Mouse (Mus musculus) midbrain, embryonic 12.5 days (tissue): ENCODE data around the gene Lrrc75a. TPM values are rescaled to one million over a fixed set of nuclear protein-coding genes. Genes with fewer than 3 reads are reported as not detected.

Source experiments
- ATAC-seq: fragments of 200-750 bp; cut with Nextera tagmentation; 2 replicates; pipeline ENCODE4 v1.8.0; 2017; ENCODE audit warnings: low read depth, moderate TSS enrichment, moderate library complexity; ENCODE audit not compliant: low FRiP score
- H3K27ac ChIP-seq: fragments of 300-500 bp; sonication (generic); replicated peaks from 2 replicates; pipeline ENCODE4 v1.5.1; 2016; ENCODE audit warnings: mild to moderate bottlenecking
- H3K27me3 ChIP-seq: fragments of 300-500 bp; sonication (generic); 2 replicates; pipeline ENCODE4 v1.6.1; 2016; ENCODE audit warnings: mild to moderate bottlenecking
- H3K36me3 ChIP-seq: fragments of 300-500 bp; sonication (generic); 2 replicates; pipeline ENCODE4 v1.6.1; 2016
- H3K4me1 ChIP-seq: fragments of 300-500 bp; sonication (generic); 2 replicates; pipeline ENCODE4 v1.6.1; 2016
- H3K4me2 ChIP-seq: fragments of 300-500 bp; sonication (generic); replicated peaks from 2 replicates; pipeline ENCODE4 v1.6.1; 2016; ENCODE audit warnings: mild to moderate bottlenecking, moderate library complexity
- H3K4me3 ChIP-seq: fragments of 300-500 bp; sonication (generic); 2 replicates; pipeline ENCODE4 v1.5.1; 2016; ENCODE audit warnings: mild to moderate bottlenecking
- H3K9ac ChIP-seq: fragments of 300-500 bp; sonication (generic); replicated peaks from 2 replicates; pipeline ENCODE4 v1.6.1; 2016; ENCODE audit warnings: mild to moderate bottlenecking, moderate library complexity
- H3K9me3 ChIP-seq: fragments of 300-500 bp; sonication (generic); 2 replicates; pipeline ENCODE4 v1.6.1; 2016; ENCODE audit warnings: mild to moderate bottlenecking
- WGBS: fragments of 180-500 bp; shearing (Covaris S2); methylation state at CpG from one replicate; pipeline ENCODE4 v1.1.7; 2016; 5-methylcytosine and 5-hydroxymethylcytosine counted together
- polyA plus RNA-seq: library from polyadenylated mRNA; unstranded; fragments of >200 nt; fragmentation: Nextera tagmentation; extraction: Ambion mirVana; gene quantifications from 2 replicates; pipeline ENCODE4 v1.2.1, GENCODE M21; 2016

Lrrc75a gene
- polyA plus RNA-seq, 1 experiment from 2014 or later = 12.8 TPM

- H3K27ac ChIP-seq = no peak overlapping the region
- H3K4me1 ChIP-seq = peaks cover 49% of the 10 kb centered on the region
- no peak for ATAC-seq
- no peak overlapping the region for H3K4me2 ChIP-seq
- no peaks in the 10 kb centered on the region for H3K36me3 ChIP-seq
- no peak overlapping the region for H3K4me3 ChIP-seq
- H3K9ac ChIP-seq = no peak overlapping the region
- H3K27me3 ChIP-seq = no peaks in the 10 kb centered on the region
- no peaks in the 10 kb centered on the region for H3K9me3 ChIP-seq
- 89% methylated on average over 10 of the region's 10 CpGs for WGBS
Measured at GRCm38 (mm10) chr11:62643681-62644363, 4.5 kb downstream of the Lrrc75a start.

- no peak overlapping the region for H3K4me2 ChIP-seq
- H3K9ac ChIP-seq = no peak overlapping the region
- no peaks in the 10 kb centered on the region for H3K36me3 ChIP-seq
- no peak overlapping the region for H3K4me3 ChIP-seq
- ATAC-seq = no peak
- H3K27ac ChIP-seq = no peak overlapping the region
- H3K27me3 ChIP-seq = no peaks in the 10 kb centered on the region
- H3K9me3 ChIP-seq = no peaks in the 10 kb centered on the region
- peaks cover 48% of the 10 kb centered on the region for H3K4me1 ChIP-seq
- WGBS = 79% methylated on average over 8 of the region's 8 CpGs
Measured at GRCm38 (mm10) chr11:62643011-62643631, 5.2 kb downstream of the Lrrc75a start.

GRCm38 (mm10) chr11:62642023-62642844 is 6.1 kb downstream of the Lrrc75a start:
- Histone ChIP-seq H3K27me3 (no peaks in the 10 kb centered on the region), H3K4me3 (no peak overlapping the region), H3K4me2 (no peak overlapping the region), H3K36me3 (no peaks in the 10 kb centered on the region), H3K27ac (no peak overlapping the region), H3K9ac (no peak overlapping the region), H3K9me3 (no peaks in the 10 kb centered on the region), H3K4me1 (peaks cover 46% of the 10 kb centered on the region)
- no peak for ATAC-seq
- WGBS = 64% methylated on average over 11 of the region's 11 CpGs

GRCm38 (mm10) chr11:62640378-62640777 is 7.9 kb downstream of the Lrrc75a start:
- no peak overlapping the region for H3K27ac ChIP-seq
- 85% methylated on average over 3 of the region's 3 CpGs for WGBS
- H3K4me2 ChIP-seq = no peak overlapping the region
- H3K9ac ChIP-seq = no peak overlapping the region
- no peaks in the 10 kb centered on the region for H3K27me3 ChIP-seq
- H3K4me3 ChIP-seq = no peak overlapping the region
- no peak for ATAC-seq
- no peaks in the 10 kb centered on the region for H3K9me3 ChIP-seq
- peaks cover 28% of the 10 kb centered on the region for H3K4me1 ChIP-seq
- H3K36me3 ChIP-seq = no peaks in the 10 kb centered on the region

- Histone ChIP-seq H3K27me3 (no peaks in the 10 kb centered on the region), H3K36me3 (no peaks in the 10 kb centered on the region), H3K27ac (no peak overlapping the region), H3K9ac (no peak overlapping the region), H3K9me3 (no peaks in the 10 kb centered on the region), H3K4me1 (peaks cover 20% of the 10 kb centered on the region), H3K4me3 (no peak overlapping the region), H3K4me2 (no peak overlapping the region)
- ATAC-seq = no peak
- 96% methylated on average over 4 of the region's 4 CpGs for WGBS
Measured at GRCm38 (mm10) chr11:62638402-62638801, 9.9 kb downstream of the Lrrc75a start.

- no peaks in the 10 kb centered on the region for H3K9me3 ChIP-seq
- H3K36me3 ChIP-seq = no peaks in the 10 kb centered on the region
- H3K4me2 ChIP-seq = no peak overlapping the region
- peaks cover 14% of the 10 kb centered on the region for H3K4me1 ChIP-seq
- no peak overlapping the region for H3K27ac ChIP-seq
- no peaks in the 10 kb centered on the region for H3K27me3 ChIP-seq
- H3K4me3 ChIP-seq = no peak overlapping the region
- WGBS = 83% methylated on average over 6 of the region's 6 CpGs
- ATAC-seq = no peak
- no peak overlapping the region for H3K9ac ChIP-seq
Measured at GRCm38 (mm10) chr11:62637806-62638205, 10.5 kb downstream of the Lrrc75a start.

- Histone ChIP-seq H3K4me2 (no peak overlapping the region), H3K9ac (no peak overlapping the region), H3K36me3 (no peaks in the 10 kb centered on the region), H3K9me3 (no peaks in the 10 kb centered on the region), H3K27me3 (no peaks in the 10 kb centered on the region), H3K27ac (no peak overlapping the region), H3K4me1 (peaks cover 11% of the 10 kb centered on the region; the same call in 1 of the 2 replicates), H3K4me3 (no peak overlapping the region)
- WGBS = 86% methylated on average over 5 of the region's 5 CpGs
- ATAC-seq = no peak
Measured at GRCm38 (mm10) chr11:62637401-62637800, 10.9 kb downstream of the Lrrc75a start.

- Histone ChIP-seq H3K27me3 (no peaks in the 10 kb centered on the region), H3K4me1 (peaks cover 11% of the 10 kb centered on the region), H3K36me3 (no peaks in the 10 kb centered on the region), H3K27ac (no peak overlapping the region), H3K4me2 (no peak overlapping the region), H3K9me3 (no peaks in the 10 kb centered on the region), H3K4me3 (no peak overlapping the region), H3K9ac (no peak overlapping the region)
- 90% methylated on average over 3 of the region's 3 CpGs for WGBS
- ATAC-seq = no peak
Measured at GRCm38 (mm10) chr11:62636840-62637221, 11.5 kb downstream of the Lrrc75a start.

- no peaks in the 10 kb centered on the region for H3K36me3 ChIP-seq
- no peaks in the 10 kb centered on the region for H3K27me3 ChIP-seq
- H3K4me1 ChIP-seq = peaks cover 16% of the 10 kb centered on the region
- no peak overlapping the region for H3K9ac ChIP-seq
- WGBS = 65% methylated on average over 11 of the region's 11 CpGs
- H3K4me3 ChIP-seq = no peak overlapping the region
- ATAC-seq = no peak
- H3K27ac ChIP-seq = no peak overlapping the region
- H3K9me3 ChIP-seq = no peaks in the 10 kb centered on the region
- no peak overlapping the region for H3K4me2 ChIP-seq
Measured at GRCm38 (mm10) chr11:62636105-62636839, 12.1 kb downstream of the Lrrc75a start.

GRCm38 (mm10) chr11:62635406-62635805 is 12.9 kb downstream of the Lrrc75a start:
- Histone ChIP-seq H3K4me1 (peaks cover 25% of the 10 kb centered on the region), H3K4me2 (no peak overlapping the region)

GRCm38 (mm10) chr11:62631138-62631537 is 17.2 kb downstream of the Lrrc75a start:
- Histone ChIP-seq H3K4me3 (no peak overlapping the region), H3K36me3 (no peaks in the 10 kb centered on the region), H3K9me3 (no peaks in the 10 kb centered on the region), H3K4me1 (peaks cover 44% of the 10 kb centered on the region), H3K27me3 (no peaks in the 10 kb centered on the region), H3K4me2 (no peak overlapping the region; the same call in 1 of the 2 replicates), H3K27ac (peak overlapping the region; percentile 86; the same call in 1 of the 2 replicates), H3K9ac (0 out of 2 replicates have a peak overlapping the region, but pooled peaks have one; percentile 24)
- no peak for ATAC-seq
- 16% methylated on average over 4 of the region's 4 CpGs for WGBS

More at GRCm38 (mm10) chr11:62635406-62635805, 12.9 kb downstream of the Lrrc75a start:
- no peak overlapping the region for H3K4me3 ChIP-seq
- no peaks in the 10 kb centered on the region for H3K36me3 ChIP-seq
- H3K27ac ChIP-seq = no peak overlapping the region
- WGBS = 86% methylated on average over 3 of the region's 3 CpGs
- H3K9ac ChIP-seq = no peak overlapping the region
- H3K27me3 ChIP-seq = no peaks in the 10 kb centered on the region
- H3K9me3 ChIP-seq = no peaks in the 10 kb centered on the region
- ATAC-seq = no peak
